Mouse (Mus musculus): Measurements from ENCODE around the gene Ier5.

DNA sequence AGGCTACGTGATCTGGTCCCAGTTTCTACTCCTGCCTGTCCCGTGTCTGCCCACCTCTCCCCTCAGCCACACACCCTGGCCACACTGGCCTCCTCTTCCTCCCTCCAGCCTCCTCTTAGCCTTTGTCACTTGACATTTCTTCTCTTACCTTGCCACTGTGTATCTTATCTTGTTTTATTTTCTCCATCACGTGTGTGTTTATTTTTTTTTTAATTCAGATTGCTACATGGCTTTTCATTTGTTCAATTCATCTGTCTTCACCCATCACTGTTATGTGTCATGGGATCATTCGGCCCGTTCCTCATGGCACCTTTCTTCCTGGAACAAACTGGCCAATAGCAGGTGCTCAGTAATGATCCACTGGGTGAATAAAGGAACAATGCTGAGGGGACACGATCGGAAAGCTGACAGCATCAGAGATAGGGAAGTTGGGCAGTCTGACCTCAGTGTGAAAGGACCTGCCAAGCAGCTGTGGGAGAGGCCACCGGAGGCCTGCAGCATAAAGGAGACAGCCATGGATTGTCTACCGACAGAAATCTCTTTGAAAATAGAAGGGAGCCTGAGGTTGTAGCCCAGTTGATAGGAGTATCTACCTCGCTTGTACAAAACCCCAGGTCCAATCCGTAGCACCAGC lies 34.3 kb downstream of the Ier5 start:
- TF ChIP-seq CHD2 (IDR thresholded peaks at IDR 0.05; ENCODE audit: low read depth, low read length) (no peak), ZC3H11A (IDR thresholded peaks at IDR 0.05; ENCODE audit: borderline replicate concordance, low read depth, low read length) (no peak), MAFK (IDR thresholded peaks at IDR 0.05; ENCODE audit: insufficient read depth, low read depth, low read length) (no peak), ZNF384 (IDR thresholded peaks at IDR 0.05; ENCODE audit: low read depth, low read length) (no peak), HCFC1 (IDR thresholded peaks at IDR 0.05; ENCODE audit: borderline replicate concordance, insufficient read depth, low read length) (no peak)
